Mouse (Mus musculus): ENCODE results near the gene Eps8.

GRCm38 (mm10) chr6:137440559-137441486 is 213.9 kb downstream of the Eps8 start:
- no peak for TF ChIP-seq CTCF (conservative IDR thresholded peaks at IDR 0.05; ENCODE audit: insufficient read depth, insufficient read length, low read depth, low read length)
- no peak for TF ChIP-seq POLR2A (IDR thresholded peaks at IDR 0.05; ENCODE audit: low read depth, low read length)
